Mouse (Mus musculus): ENCODE measurements at regions not wholly inside any gene's neighbourhood (a gene's known extent, or its start where the extent isn't known, plus 50 kb on each side); places are given as distances from the start of the nearest gene placed in this dataset.

DNA sequence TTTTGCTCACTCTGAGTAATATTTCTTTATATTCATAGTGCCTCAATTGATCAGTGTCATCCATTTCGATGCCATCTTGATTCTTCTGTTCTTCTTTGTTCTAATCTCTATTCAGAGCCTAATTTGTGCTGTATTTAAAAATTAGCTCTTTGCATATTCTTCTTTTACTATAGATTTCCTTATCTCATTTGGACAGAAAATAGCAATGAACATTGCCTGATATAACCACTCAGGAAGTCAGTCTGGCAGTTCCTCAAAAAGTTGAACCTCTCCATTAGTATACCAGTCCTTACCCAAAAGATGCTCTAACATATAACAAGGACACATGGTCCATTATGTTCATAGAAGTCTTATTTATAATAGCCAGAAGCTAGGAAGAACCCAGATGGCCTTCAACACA lies 1088.5 kb upstream of the Nr2f1 start:
- TF ChIP-seq POLR2A (IDR thresholded peaks at IDR 0.05; ENCODE audit: low read depth, low read length) (no peak), CTCF (IDR thresholded peaks at IDR 0.05; ENCODE audit: borderline replicate concordance, insufficient read depth, low read length) (no peak)

Data from embryonic fibroblast, embryonic 13.5 days (primary cell).